Mouse (Mus musculus) limb, embryonic 11.5 days (tissue): ENCODE measurements around the gene Rnase4. TPM values are rescaled to one million over a fixed set of nuclear protein-coding genes. Genes with fewer than 3 reads are reported as not detected.

Experiments used
- ATAC-seq: fragments of 200-750 bp; cut with Nextera tagmentation; 2 replicates; pipeline ENCODE4 v1.8.0; 2017; ENCODE audit warnings: low read depth; ENCODE audit not compliant: insufficient number of reproducible peaks, low FRiP score, low TSS enrichment
- DNase-seq: peaks from one replicate; pipeline ENCODE4 v3.0.0-alpha.2; 2015; ENCODE audit warnings: low spot score
- H3K27ac ChIP-seq: fragments of 300-500 bp; sonication (generic); replicated peaks from 2 replicates; pipeline ENCODE4 v1.5.1; 2014; ENCODE audit warnings: low read depth, mild to moderate bottlenecking, low read length
- H3K27me3 ChIP-seq: fragments of 300-500 bp; sonication (generic); 2 replicates; pipeline ENCODE4 v1.6.1; 2014; ENCODE audit warnings: mild to moderate bottlenecking, low read length, mixed read lengths; ENCODE audit not compliant: control insufficient read depth, insufficient read depth
- H3K36me3 ChIP-seq: fragments of 300-500 bp; sonication (generic); 2 replicates; pipeline ENCODE4 v1.6.1; 2014; ENCODE audit warnings: mild to moderate bottlenecking, low read length, moderate library complexity, mixed read lengths; ENCODE audit not compliant: control insufficient read depth, insufficient read depth
- H3K4me1 ChIP-seq: fragments of 300-500 bp; sonication (generic); 2 replicates; pipeline ENCODE4 v1.6.1; 2014; ENCODE audit warnings: low read length, mixed read lengths; ENCODE audit not compliant: control insufficient read depth, insufficient read depth
- H3K4me2 ChIP-seq: fragments of 300-500 bp; sonication (generic); 2 replicates; pipeline ENCODE4 v1.6.1; 2014; ENCODE audit warnings: low read depth, mild to moderate bottlenecking, moderate library complexity; ENCODE audit not compliant: severe bottlenecking
- H3K4me3 ChIP-seq: fragments of 300-500 bp; sonication (generic); 2 replicates; pipeline ENCODE4 v1.5.1; 2014; ENCODE audit warnings: low read depth, low read length
- H3K9ac ChIP-seq: fragments of 300-500 bp; sonication (generic); 2 replicates; pipeline ENCODE4 v1.6.1; 2014; ENCODE audit warnings: mild to moderate bottlenecking, low read length
- H3K9me3 ChIP-seq: fragments of 300-500 bp; sonication (generic); 2 replicates; pipeline ENCODE4 v1.6.1; 2016; ENCODE audit warnings: low read length; ENCODE audit not compliant: control insufficient read depth
- WGBS: fragments of 180-500 bp; shearing (Covaris S2); extraction: QIAGEN DNeasy Blood & Tissue Kit; methylation state at CpG from one replicate; pipeline ENCODE4 v1.1.7; 2014; 5-methylcytosine and 5-hydroxymethylcytosine counted together
- polyA plus RNA-seq: library from polyadenylated mRNA; unstranded; fragments of >200 nt; fragmentation: Nextera tagmentation; extraction: Ambion mirVana; gene quantifications from 2 replicates; pipeline ENCODE4 v1.2.1, GENCODE M21; 2014

Gene Rnase4
- polyA plus RNA-seq, 1 experiment from 2014 or later, result 7.1 TPM

DNA sequence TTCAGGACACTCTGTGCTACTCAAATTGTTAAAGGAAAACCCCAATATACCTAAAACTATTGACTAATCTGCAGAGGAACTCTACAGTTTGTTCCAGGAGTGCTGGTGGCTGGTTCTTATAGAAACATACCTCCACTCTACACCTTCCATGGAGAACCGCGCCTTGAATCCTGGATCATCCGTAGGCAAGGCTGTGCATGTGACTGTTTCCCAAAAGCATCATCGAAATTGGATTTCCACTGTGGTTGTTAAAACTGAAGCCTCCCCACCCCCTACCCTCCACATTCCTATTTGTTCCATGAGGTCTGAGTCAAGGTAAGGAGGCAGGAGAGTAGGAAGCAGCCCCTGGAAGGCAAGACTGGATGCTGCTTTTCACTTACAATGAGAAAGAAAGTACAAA is 53.6 kb downstream of the Rnase4 start:
- DNase-seq, result no peak
- no peak for ATAC-seq
- Histone ChIP-seq H3K27ac (no peak overlapping the region), H3K9ac (no peak overlapping the region), H3K4me3 (no peak overlapping the region), H3K36me3 (no peaks in the 10 kb centered on the region), H3K27me3 (no peaks in the 10 kb centered on the region), H3K4me2 (no peak overlapping the region), H3K9me3 (no peaks in the 10 kb centered on the region), H3K4me1 (no peaks in the 10 kb centered on the region)
- 96% methylated on average over 4 of the region's 4 CpGs for WGBS

DNA sequence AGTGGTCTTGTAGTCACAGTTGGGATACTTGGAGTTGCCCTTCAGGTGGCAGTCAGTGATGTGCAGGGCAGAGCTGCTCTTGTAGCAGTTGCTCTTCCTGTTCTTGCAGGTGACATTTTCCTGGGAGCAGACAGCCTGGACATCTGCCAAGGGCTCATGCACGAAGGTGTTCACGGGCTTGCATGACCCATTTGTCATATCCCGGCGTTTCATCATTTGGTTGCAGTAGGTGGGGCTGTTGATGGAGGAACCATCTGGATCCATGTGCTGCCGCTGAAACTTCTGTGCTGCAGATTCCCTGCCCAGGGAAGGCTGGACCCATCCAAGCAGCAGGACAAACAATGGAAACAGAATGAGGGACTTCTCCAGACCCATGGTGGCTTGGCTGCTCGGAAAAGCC is 54.6 kb downstream of the Rnase4 start:
- no peak for ATAC-seq
- no peaks in the 10 kb centered on the region for H3K36me3 ChIP-seq
- no peaks in the 10 kb centered on the region for H3K27me3 ChIP-seq
- H3K4me3 ChIP-seq, result no peak overlapping the region
- DNase-seq, result no peak
- H3K4me1 ChIP-seq, result no peaks in the 10 kb centered on the region
- no peak overlapping the region for H3K9ac ChIP-seq
- H3K9me3 ChIP-seq, result no peaks in the 10 kb centered on the region
- WGBS, result 84% methylated on average over 6 of the region's 6 CpGs
- no peak overlapping the region for H3K4me2 ChIP-seq
- no peak overlapping the region for H3K27ac ChIP-seq

DNA sequence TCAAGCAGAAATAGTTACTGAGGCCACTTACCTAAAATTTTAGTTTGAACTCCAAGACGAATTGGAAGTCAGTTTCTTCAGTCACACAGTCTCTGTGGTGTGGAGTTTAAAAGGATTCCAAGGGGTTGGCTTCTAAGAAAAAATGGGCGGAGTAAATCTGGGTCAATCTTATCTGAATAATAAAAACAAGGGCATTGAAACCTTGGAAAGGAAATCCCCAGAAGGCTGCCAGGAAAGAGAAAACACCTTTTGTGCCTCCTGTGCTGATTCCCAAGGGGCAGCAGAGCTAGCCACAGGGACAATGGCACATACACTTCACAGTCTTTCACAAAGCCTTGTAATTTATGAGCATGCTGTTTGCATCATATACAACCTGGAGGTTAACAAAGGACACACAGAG is 55.8 kb downstream of the Rnase4 start, which contains the start of gene Rnase1:
Rnase1 (minus strand) TSS at position 101 of the 400 bp plus-strand sequence.
- no peak within 1 kb of the TSS for H3K27ac ChIP-seq
- no peak for DNase-seq
- no peaks in the 10 kb centered on the region for H3K9me3 ChIP-seq
- H3K4me2 ChIP-seq, result no peak within 1 kb of the TSS
- no peaks in the 10 kb centered on the region for H3K27me3 ChIP-seq
- WGBS, result 68% methylated on average over 2 of the region's 2 CpGs
- no peak within 1 kb of the TSS for H3K9ac ChIP-seq
- no peaks in the 10 kb centered on the region for H3K4me1 ChIP-seq
- ATAC-seq, result no peak
- no peak within 1 kb of the TSS for H3K4me3 ChIP-seq
- no peaks in the 10 kb centered on the region for H3K36me3 ChIP-seq

DNA sequence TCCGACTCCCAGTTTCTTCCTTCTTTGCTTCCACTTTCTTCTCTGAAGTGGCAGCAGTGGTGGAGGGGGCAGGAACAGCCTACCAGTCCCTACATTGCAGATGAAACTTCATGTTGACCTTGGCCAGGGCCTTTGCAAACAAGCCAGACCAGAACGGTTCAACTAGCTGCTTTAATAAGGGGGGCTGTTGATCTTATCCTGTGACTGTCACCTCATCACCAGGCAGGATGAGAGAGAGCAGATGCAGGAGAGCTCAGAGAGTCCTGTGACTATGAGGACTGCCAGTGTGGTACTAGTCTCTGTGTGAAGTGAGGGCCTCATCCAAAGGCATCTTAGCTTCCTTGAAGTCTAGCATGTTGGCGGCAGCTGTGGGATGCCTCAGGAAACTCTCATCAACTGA is 57.1 kb downstream of the Rnase4 start:
- 65% methylated on average over 3 of the region's 3 CpGs for WGBS
- no peaks in the 10 kb centered on the region for H3K9me3 ChIP-seq
- H3K36me3 ChIP-seq, result no peaks in the 10 kb centered on the region
- H3K27me3 ChIP-seq, result no peaks in the 10 kb centered on the region
- no peak overlapping the region for H3K9ac ChIP-seq
- no peak for DNase-seq
- H3K4me3 ChIP-seq, result no peak overlapping the region
- no peaks in the 10 kb centered on the region for H3K4me1 ChIP-seq
- H3K27ac ChIP-seq, result no peak overlapping the region
- no peak for ATAC-seq
- H3K4me2 ChIP-seq, result no peak overlapping the region

GRCm38 (mm10) chr14:51149164-51149563 is 58.3 kb downstream of the Rnase4 start:
- H3K27ac ChIP-seq, result no peak overlapping the region
- H3K4me1 ChIP-seq, result no peaks in the 10 kb centered on the region
- 28% methylated on average over 5 of the region's 5 CpGs for WGBS
- DNase-seq, result no peak
- H3K9ac ChIP-seq, result no peak overlapping the region
- ATAC-seq, result no peak
- H3K9me3 ChIP-seq, result no peaks in the 10 kb centered on the region
- no peaks in the 10 kb centered on the region for H3K27me3 ChIP-seq
- H3K4me3 ChIP-seq, result no peak overlapping the region
- H3K36me3 ChIP-seq, result no peaks in the 10 kb centered on the region
- no peak overlapping the region for H3K4me2 ChIP-seq

DNA sequence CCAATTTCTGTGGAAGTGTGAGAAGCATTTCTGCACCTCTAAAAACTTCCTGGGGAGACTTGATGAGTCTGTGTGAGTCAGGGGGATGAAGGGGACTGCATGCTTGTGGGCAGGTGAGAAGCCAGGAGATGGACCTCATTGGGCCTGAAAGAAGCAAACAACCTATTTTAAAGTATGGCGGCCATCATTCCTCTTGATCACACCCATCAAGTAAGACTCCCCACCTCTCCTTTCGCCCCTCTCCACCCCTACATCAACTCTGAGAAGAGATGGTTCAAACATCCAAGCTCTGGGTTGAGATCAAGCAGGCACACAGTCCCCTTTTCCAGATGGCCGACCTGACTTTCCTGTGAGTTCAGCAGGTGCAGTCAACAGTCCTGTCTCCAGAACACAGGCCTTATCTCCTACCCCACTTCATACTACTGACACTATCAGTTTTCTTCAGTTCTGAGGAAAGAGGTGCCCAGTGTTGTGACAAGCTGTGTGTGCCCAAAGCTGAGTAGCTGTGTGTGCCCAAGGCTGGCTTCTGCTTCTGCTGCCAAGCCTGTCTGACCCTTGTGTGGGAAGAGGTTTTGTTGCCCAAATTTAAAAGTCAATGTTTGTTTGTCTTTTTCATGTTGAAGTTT is 59.4 kb downstream of the Rnase4 start:
- DNase-seq (no peak), ATAC-seq (no peak)
- Histone ChIP-seq H3K4me2 (no peak overlapping the region), H3K9me3 (no peaks in the 10 kb centered on the region), H3K27me3 (no peaks in the 10 kb centered on the region), H3K4me1 (no peaks in the 10 kb centered on the region), H3K4me3 (no peak overlapping the region), H3K36me3 (no peaks in the 10 kb centered on the region), H3K27ac (no peak overlapping the region), H3K9ac (no peak overlapping the region)
- 89% methylated on average over 3 of the region's 3 CpGs for WGBS

GRCm38 (mm10) chr14:51152249-51152870 is 61.5 kb downstream of the Rnase4 start:
- no peaks in the 10 kb centered on the region for H3K4me1 ChIP-seq
- ATAC-seq (no peak), DNase-seq (no peak)
- no peaks in the 10 kb centered on the region for H3K36me3 ChIP-seq
- no peak overlapping the region for H3K4me2 ChIP-seq
- H3K9ac ChIP-seq, result no peak overlapping the region
- H3K27ac ChIP-seq, result no peak overlapping the region
- H3K27me3 ChIP-seq, result no peaks in the 10 kb centered on the region
- no peaks in the 10 kb centered on the region for H3K9me3 ChIP-seq
- 65% methylated on average over 5 of the region's 5 CpGs for WGBS
- H3K4me3 ChIP-seq, result no peak overlapping the region
